Mouse (Mus musculus): Measurements from ENCODE around the gene Tead2. TPM values are rescaled to one million over a fixed set of nuclear protein-coding genes. Genes with fewer than 3 reads are reported as not detected.
"Not testable (repeated sequence)": the region's sequence is repeated elsewhere in the genome, so short reads cannot be mapped to it uniquely, and the experiment has no call there.

Tead2 gene
- 3.2 and 4.9 TPM in 2 replicates for polyA plus RNA-seq (2012; ENCODE audit: insufficient read depth, insufficient read length, missing spikeins)

- Histone ChIP-seq H3K4me1 (ENCODE audit: control insufficient read depth, insufficient read depth, insufficient read length, low read length) (peaks cover 2% of the 10 kb centered on the region), H3K27ac (replicated peaks; ENCODE audit: low read depth, low read length) (no peak within 1 kb of the TSS), H3K4me3 (ENCODE audit: insufficient read depth, low read depth, low read length) (peak within 1 kb of the TSS; percentile 83)
Measured at GRCm38 (mm10) chr7:45215673-45216441, at the start of gene Tead2. Tead2 (plus strand) TSS chr7:45215753.

- H3K27ac ChIP-seq (replicated peaks; ENCODE audit: low read depth, low read length), result no peak overlapping the region
- H3K4me3 ChIP-seq (ENCODE audit: insufficient read depth, low read depth, low read length), result no peak overlapping the region
- H3K4me1 ChIP-seq (ENCODE audit: control insufficient read depth, insufficient read depth, insufficient read length, low read length), result no peaks in the 10 kb centered on the region; the same call in 1 of the 2 replicates
Measured at GRCm38 (mm10) chr7:45166950-45167401, 48.6 kb upstream of the Tead2 start.

GRCm38 (mm10) chr7:45167761-45168445 lies 47.6 kb upstream of the Tead2 start:
- H3K4me3 ChIP-seq (ENCODE audit: insufficient read depth, low read depth, low read length), result no peak overlapping the region
- H3K4me1 ChIP-seq (ENCODE audit: control insufficient read depth, insufficient read depth, insufficient read length, low read length), result no peaks in the 10 kb centered on the region; the same call in 1 of the 2 replicates
- no peak overlapping the region for H3K27ac ChIP-seq (replicated peaks; ENCODE audit: low read depth, low read length)

GRCm38 (mm10) chr7:45168656-45169055 lies 46.9 kb upstream of the Tead2 start:
- Histone ChIP-seq H3K4me3 (ENCODE audit: insufficient read depth, low read depth, low read length) (no peak overlapping the region), H3K27ac (replicated peaks; ENCODE audit: low read depth, low read length) (no peak overlapping the region), H3K4me1 (ENCODE audit: control insufficient read depth, insufficient read depth, insufficient read length, low read length) (no peaks in the 10 kb centered on the region; the same call in 1 of the 2 replicates)

GRCm38 (mm10) chr7:45169495-45169894 lies 46.1 kb upstream of the Tead2 start:
- Histone ChIP-seq H3K4me3 (ENCODE audit: insufficient read depth, low read depth, low read length) (no peak overlapping the region), H3K27ac (replicated peaks; ENCODE audit: low read depth, low read length) (no peak overlapping the region), H3K4me1 (ENCODE audit: control insufficient read depth, insufficient read depth, insufficient read length, low read length) (no peaks in the 10 kb centered on the region; the same call in 1 of the 2 replicates)

GRCm38 (mm10) chr7:45172974-45173373 lies 42.6 kb upstream of the Tead2 start:
- H3K4me3 ChIP-seq (ENCODE audit: insufficient read depth, low read depth, low read length), result no peak overlapping the region
- H3K4me1 ChIP-seq (ENCODE audit: control insufficient read depth, insufficient read depth, insufficient read length, low read length), result no peaks in the 10 kb centered on the region; the same call in 1 of the 2 replicates
- H3K27ac ChIP-seq (replicated peaks; ENCODE audit: low read depth, low read length), result no peak overlapping the region

- H3K27ac ChIP-seq (replicated peaks; ENCODE audit: low read depth, low read length); H3K4me3 ChIP-seq (ENCODE audit: insufficient read depth, low read depth, low read length); H3K4me1 ChIP-seq (ENCODE audit: control insufficient read depth, insufficient read depth, insufficient read length, low read length): not testable (repeated sequence)
Measured at GRCm38 (mm10) chr7:45173772-45174171, 41.8 kb upstream of the Tead2 start.

GRCm38 (mm10) chr7:45174567-45175280 lies 40.8 kb upstream of the Tead2 start:
- Histone ChIP-seq H3K27ac (replicated peaks; ENCODE audit: low read depth, low read length) (no peak overlapping the region), H3K4me3 (ENCODE audit: insufficient read depth, low read depth, low read length) (no peak overlapping the region), H3K4me1 (ENCODE audit: control insufficient read depth, insufficient read depth, insufficient read length, low read length) (no peaks in the 10 kb centered on the region)

- no peak overlapping the region for H3K4me3 ChIP-seq (ENCODE audit: insufficient read depth, low read depth, low read length)
- no peak overlapping the region for H3K27ac ChIP-seq (replicated peaks; ENCODE audit: low read depth, low read length)
- H3K4me1 ChIP-seq (ENCODE audit: control insufficient read depth, insufficient read depth, insufficient read length, low read length), result no peaks in the 10 kb centered on the region
Measured at GRCm38 (mm10) chr7:45175398-45175797, 40.2 kb upstream of the Tead2 start.

- Histone ChIP-seq H3K4me3 (ENCODE audit: insufficient read depth, low read depth, low read length) (no peak overlapping the region), H3K27ac (replicated peaks; ENCODE audit: low read depth, low read length) (no peak overlapping the region), H3K4me1 (ENCODE audit: control insufficient read depth, insufficient read depth, insufficient read length, low read length) (no peaks in the 10 kb centered on the region)
Measured at GRCm38 (mm10) chr7:45175929-45176328, 39.6 kb upstream of the Tead2 start.

- Histone ChIP-seq H3K4me1 (ENCODE audit: control insufficient read depth, insufficient read depth, insufficient read length, low read length) (no peaks in the 10 kb centered on the region), H3K4me3 (ENCODE audit: insufficient read depth, low read depth, low read length) (no peak overlapping the region)
Measured at GRCm38 (mm10) chr7:45176356-45176755, 39.2 kb upstream of the Tead2 start.

GRCm38 (mm10) chr7:45178550-45178949 lies 37.0 kb upstream of the Tead2 start:
- H3K4me3 ChIP-seq (ENCODE audit: insufficient read depth, low read depth, low read length), result no peak overlapping the region
- peaks cover 4% of the 10 kb centered on the region; the same call in 1 of the 2 replicates for H3K4me1 ChIP-seq (ENCODE audit: control insufficient read depth, insufficient read depth, insufficient read length, low read length)
- no peak overlapping the region for H3K27ac ChIP-seq (replicated peaks; ENCODE audit: low read depth, low read length)

More at GRCm38 (mm10) chr7:45176356-45176755, 39.2 kb upstream of the Tead2 start:
- no peak overlapping the region for H3K27ac ChIP-seq (replicated peaks; ENCODE audit: low read depth, low read length)

- H3K27ac ChIP-seq (replicated peaks; ENCODE audit: low read depth, low read length), result no peak within 1 kb of the TSS
- H3K4me1 ChIP-seq (ENCODE audit: control insufficient read depth, insufficient read depth, insufficient read length, low read length), result peaks cover 4% of the 10 kb centered on the region; the same call in 1 of the 2 replicates
- no peak within 1 kb of the TSS for H3K4me3 ChIP-seq (ENCODE audit: insufficient read depth, low read depth, low read length)
Measured at GRCm38 (mm10) chr7:45179469-45179868, 36.1 kb upstream of the Tead2 start, which contains the start of gene Gfy. Gfy (minus strand) TSS chr7:45179569.

GRCm38 (mm10) chr7:45180896-45181477 lies 34.6 kb upstream of the Tead2 start, which contains the start of gene Pth2:
Pth2 (plus strand) TSS chr7:45180995.
- Histone ChIP-seq H3K27ac (replicated peaks; ENCODE audit: low read depth, low read length) (no peak within 1 kb of the TSS), H3K4me1 (ENCODE audit: control insufficient read depth, insufficient read depth, insufficient read length, low read length) (peaks cover 4% of the 10 kb centered on the region; the same call in 1 of the 2 replicates), H3K4me3 (ENCODE audit: insufficient read depth, low read depth, low read length) (no peak within 1 kb of the TSS)

Measured in brown adipose tissue, adult 24 weeks (tissue).